Mouse (Mus musculus): ENCODE measurements at regions not wholly inside any gene's neighbourhood (a gene's known extent, or its start where the extent isn't known, plus 50 kb on each side); places are given as distances from the start of the nearest gene placed in this dataset.

- peak; percentile 70 for DNase-seq
Observed at GRCm38 (mm10) chr17:10079853-10080650, 239.6 kb downstream of the Qk start.

- no peak for DNase-seq
Observed at GRCm38 (mm10) chr17:10078536-10079319, 240.9 kb downstream of the Qk start.

- no peak for DNase-seq
Observed at GRCm38 (mm10) chr17:10073301-10073700, 246.4 kb downstream of the Qk start.

- DNase-seq, result no peak
Observed at GRCm38 (mm10) chr17:10069251-10069650, 250.4 kb downstream of the Qk start.

GRCm38 (mm10) chr17:10065131-10065530, 254.5 kb downstream of the Qk start:
- no peak for DNase-seq

- no peak for DNase-seq
Observed at GRCm38 (mm10) chr17:10062546-10063100, 257.0 kb downstream of the Qk start.

GRCm38 (mm10) chr17:10057736-10058135, 261.9 kb downstream of the Qk start:
- DNase-seq, result no peak

- no peak for DNase-seq
Observed at GRCm38 (mm10) chr17:10056096-10056495, 263.6 kb downstream of the Qk start.

- DNase-seq, result peak; percentile 42
Observed at GRCm38 (mm10) chr17:10054375-10054774, 265.3 kb downstream of the Qk start.

GRCm38 (mm10) chr17:10044336-10044735, 275.3 kb downstream of the Qk start:
- DNase-seq, result no peak

- no peak for DNase-seq
Observed at GRCm38 (mm10) chr17:10042042-10042652, 277.5 kb downstream of the Qk start.

GRCm38 (mm10) chr17:10040951-10041359, 278.7 kb downstream of the Qk start:
- DNase-seq, result peak; percentile 57

- no peak for DNase-seq
Observed at GRCm38 (mm10) chr17:10040375-10040774, 279.3 kb downstream of the Qk start.

GRCm38 (mm10) chr17:10037799-10038445, 281.7 kb downstream of the Qk start:
- peak; percentile 25 for DNase-seq

GRCm38 (mm10) chr17:10033510-10033909, 286.1 kb downstream of the Qk start:
- DNase-seq, result no peak

GRCm38 (mm10) chr17:10031033-10031432, 288.6 kb downstream of the Qk start:
- no peak for DNase-seq

GRCm38 (mm10) chr17:10026770-10027169, 292.9 kb downstream of the Qk start:
- no peak for DNase-seq

GRCm38 (mm10) chr17:10025212-10025611, 294.4 kb downstream of the Qk start:
- DNase-seq, result no peak

GRCm38 (mm10) chr17:10024323-10024722, 295.3 kb downstream of the Qk start:
- DNase-seq, result no peak

GRCm38 (mm10) chr17:10012161-10012560, 307.5 kb downstream of the Qk start:
- DNase-seq, result no peak

- no peak for DNase-seq
Observed at GRCm38 (mm10) chr17:10011728-10012127, 307.9 kb downstream of the Qk start.

- peak; percentile 42 for DNase-seq
Observed at GRCm38 (mm10) chr17:10001071-10001591, 318.5 kb downstream of the Qk start.
